Mouse (Mus musculus) urinary bladder, postnatal 25 days (tissue): Measurements from ENCODE around the gene Pdcd2.
A peak's percentile ranks its signal among the peaks of the same experiment; 100 is the strongest.
"Not testable (repeated sequence)": the region's sequence is repeated elsewhere in the genome, so short reads cannot be mapped to it uniquely, and the experiment has no call there.

Experiments used
- DNase-seq: peaks from one replicate; pipeline ENCODE4 v3.0.0; 2022; ENCODE audit warnings: low spot score

The Pdcd2 gene

DNA sequence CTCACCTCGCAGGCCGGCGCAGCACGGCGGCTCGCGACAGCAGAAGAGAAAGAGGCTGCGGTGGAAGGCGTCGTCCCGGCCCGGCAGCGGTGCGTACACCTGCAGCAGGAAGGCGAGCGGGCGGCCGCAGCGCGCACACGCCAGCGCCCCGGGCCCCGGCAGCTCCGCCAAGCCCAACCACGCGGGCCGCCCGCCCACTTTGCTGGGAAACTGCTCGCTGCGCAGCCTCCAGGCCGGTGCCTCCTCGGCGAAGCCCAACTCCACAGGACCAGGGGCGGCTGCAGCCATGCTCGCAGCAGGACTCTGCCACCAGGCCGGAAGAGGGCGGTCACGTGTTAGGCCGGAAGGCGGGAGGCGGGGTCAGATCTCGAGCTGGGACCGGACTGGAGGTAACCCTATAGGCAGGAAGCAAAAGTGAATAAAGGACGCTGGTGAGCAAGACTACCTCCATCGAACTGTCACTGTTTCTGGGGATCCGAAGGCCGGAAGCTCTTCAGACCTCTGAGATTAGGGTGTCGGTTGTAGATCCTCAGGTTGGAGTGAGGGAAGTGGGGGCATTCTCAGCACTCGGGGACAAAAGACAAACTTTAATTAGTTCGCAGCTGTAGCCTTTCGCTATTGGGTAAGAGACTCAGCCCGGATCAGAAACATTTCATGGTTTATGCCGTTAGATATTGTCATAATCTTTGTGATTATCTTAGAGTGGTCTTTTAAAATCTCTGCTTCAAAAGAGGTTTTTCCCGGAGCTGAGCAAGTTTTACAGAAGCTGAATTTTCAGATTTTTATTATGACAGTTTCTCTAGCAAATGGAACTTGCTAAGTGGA is at the start of gene Pdcd2:
Gene Pdcd2, minus strand, starts transcription at position 316 of the 825 bp plus-strand sequence.
- peak; percentile 94 for DNase-seq

DNA sequence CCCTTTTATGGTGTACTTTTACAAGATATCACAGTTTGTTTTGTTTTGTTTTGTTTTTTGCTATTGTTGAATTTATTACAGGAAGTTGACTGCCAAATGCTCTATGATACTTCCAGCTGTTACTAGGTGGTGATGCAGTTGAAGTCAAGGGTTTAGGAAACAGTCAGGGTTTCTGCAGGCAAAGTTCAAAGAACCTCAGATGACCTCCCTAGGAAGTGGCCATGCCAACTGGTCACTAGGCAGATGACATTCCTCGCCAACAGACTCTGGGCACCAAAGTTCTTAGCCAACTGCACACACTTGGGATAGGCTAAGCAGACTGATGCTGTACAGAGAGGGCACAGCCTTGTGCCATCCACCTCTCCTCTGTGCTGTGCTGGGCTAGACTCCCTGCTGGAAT is 48.0 kb upstream of the Pdcd2 start:
- no peak for DNase-seq

GRCm38 (mm10) chr17:15566908-15567307 is 39.8 kb upstream of the Pdcd2 start:
- DNase-seq, result no peak

DNA sequence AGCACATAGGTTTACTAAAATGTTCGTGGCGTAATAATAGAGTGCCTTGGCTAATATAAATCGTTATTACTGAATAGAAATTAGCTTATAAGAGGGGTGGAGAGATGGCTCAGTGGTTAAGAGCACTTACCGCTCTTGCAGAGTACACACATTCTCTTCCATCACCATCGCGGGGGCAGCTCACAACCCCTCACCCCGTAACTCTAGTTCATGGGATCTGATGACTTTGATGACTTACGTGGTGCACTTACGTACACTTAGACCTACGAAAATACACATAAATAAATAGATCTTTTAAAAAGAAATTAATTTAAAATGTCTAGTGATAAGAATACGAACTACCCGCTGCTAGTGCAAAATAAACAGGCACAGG is 37.8 kb upstream of the Pdcd2 start:
- no peak for DNase-seq

- DNase-seq, result peak; percentile 99
Measured at GRCm38 (mm10) chr17:15564014-15564927, 37.2 kb upstream of the Pdcd2 start, which contains the start of gene Prdm9. Gene Prdm9 (minus strand): TSS chr17:15564354.

- no peak for DNase-seq
Measured at GRCm38 (mm10) chr17:15559946-15560345, 32.8 kb upstream of the Pdcd2 start.

DNA sequence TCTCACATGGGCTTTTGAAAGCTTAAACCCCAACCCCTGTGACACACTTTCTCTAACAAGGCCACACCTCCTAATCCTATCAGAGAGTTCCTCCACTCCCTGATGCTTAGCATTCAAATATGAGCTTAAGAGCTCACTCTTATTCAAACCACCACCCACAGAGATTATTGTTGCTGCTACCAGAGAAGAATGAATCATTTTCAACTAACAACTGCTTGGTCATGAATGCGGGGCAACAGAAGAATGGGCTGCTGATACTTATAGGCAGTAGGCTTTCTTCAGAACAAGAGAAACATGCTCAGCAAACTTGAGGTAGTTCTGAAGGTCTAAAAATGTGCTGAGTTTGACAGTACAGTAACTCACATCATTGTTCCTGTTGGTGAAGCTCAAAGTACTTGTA is 22.6 kb upstream of the Pdcd2 start:
- DNase-seq, result no peak

DNA sequence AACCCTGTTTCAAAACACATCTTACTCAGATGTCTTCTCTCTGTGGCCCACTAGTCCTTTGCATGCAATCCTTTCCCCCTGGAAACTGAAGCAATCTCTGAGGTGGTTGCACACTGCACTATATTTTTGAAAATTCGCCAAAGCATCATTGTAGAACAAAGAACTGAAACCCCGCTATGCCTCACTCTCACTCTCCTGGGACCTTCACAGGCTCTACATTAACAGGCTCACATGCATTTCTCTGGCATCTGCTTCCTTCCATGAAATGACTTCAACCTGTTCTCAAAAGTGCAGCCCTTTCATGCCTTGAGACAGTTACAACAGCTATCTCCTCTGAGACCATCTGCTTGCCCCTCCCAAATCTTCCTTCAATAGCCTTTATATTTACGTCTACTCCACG is 19.3 kb upstream of the Pdcd2 start:
- no peak for DNase-seq

- not testable (repeated sequence) for DNase-seq
Measured at GRCm38 (mm10) chr17:15543868-15544267, 16.8 kb upstream of the Pdcd2 start.

DNA sequence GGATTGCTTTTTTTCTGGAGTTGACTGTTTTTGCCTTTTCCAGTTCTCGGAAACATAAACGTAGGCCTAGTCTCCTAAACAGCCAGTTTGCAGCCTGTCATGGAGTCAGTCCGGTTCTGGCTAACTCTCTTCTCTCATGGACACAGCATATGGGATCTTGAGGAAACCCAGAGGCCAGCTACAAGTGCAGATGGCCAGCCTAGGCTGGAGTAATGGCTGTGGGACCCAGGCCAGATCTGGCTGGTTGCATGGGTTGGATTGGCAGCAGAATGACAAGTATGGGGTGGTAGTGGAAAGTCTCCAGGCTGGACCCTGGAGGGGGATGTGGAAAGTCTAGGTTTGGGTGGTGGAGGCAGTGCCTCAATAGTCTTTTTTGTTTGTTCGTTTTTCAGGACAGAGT is 13.2 kb upstream of the Pdcd2 start:
- no peak for DNase-seq

DNA sequence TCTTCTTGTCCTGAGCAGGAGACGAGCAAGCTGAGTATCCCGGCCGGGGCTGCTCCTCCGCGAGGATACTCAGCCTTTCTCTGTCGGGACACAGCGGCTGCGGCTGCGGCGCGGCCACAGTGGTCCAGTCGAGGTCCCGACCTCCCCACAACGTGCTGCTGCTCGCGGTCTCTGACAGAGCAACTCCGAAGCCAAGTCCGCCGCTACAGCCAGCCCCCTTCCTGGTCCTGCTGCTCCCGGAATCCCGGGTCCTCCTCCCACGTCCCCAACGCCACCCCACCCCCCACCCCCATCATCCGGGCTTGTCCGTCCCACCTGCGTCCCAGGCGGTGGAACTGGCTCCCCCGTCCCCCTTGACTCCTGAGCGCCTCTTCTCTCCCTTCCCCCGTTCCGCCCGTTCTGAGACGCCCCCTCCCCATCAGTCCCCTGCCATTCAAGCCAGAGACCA is 9.4 kb upstream of the Pdcd2 start:
- no peak for DNase-seq

DNA sequence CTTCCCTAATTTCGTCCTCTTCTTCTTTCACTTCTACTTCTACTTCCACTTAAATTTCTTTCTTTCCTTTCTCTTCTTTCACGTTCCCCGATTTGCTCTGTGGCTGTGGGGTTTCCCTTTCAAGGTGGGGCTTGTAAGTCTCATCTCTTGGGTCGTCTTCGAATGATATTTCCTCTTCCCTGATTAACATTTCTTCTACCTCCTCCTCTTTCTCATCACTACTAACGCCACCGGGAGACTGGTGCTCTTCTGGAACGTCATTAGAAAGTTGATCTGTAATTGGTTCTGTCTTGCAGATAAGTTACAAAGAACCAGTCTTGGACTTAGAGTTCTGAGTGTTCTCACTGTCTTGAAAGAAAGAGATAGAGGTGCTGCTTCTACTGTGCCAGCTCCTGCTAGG is 8.8 kb upstream of the Pdcd2 start:
- no peak for DNase-seq

DNA sequence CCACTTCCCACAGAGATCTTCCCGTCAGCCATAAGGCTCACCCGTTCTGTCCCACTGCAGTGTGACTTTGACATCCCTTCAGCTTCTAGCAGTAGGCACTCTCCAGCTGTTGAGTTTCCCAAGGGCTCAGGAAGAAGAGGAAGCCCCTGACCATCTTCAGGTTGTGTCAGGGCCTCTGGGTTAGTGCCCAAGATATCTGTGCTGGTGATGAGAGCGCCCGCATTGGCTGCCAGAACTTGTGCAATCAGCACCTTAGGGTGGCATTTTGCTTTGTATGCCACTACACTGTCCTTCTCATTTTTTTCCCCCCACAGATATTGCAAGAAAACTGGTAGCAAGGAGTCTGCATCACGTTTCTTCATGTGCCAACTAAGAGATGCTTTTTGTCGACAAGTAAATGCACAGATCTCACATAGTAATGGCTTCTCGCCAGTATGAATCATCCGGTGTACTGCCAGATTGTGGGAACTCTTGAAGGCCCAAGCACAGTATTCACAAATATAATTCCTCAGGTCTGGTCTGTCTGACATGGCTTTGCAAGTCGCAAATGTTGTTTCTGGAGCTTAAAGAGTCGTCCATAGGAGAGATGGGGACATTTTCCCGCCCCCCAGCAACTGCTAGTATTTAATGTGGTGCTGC is 8.2 kb upstream of the Pdcd2 start:
- DNase-seq, result no peak

GRCm38 (mm10) chr17:15530141-15530540 is 3.0 kb upstream of the Pdcd2 start:
- DNase-seq, result peak; percentile 26

DNA sequence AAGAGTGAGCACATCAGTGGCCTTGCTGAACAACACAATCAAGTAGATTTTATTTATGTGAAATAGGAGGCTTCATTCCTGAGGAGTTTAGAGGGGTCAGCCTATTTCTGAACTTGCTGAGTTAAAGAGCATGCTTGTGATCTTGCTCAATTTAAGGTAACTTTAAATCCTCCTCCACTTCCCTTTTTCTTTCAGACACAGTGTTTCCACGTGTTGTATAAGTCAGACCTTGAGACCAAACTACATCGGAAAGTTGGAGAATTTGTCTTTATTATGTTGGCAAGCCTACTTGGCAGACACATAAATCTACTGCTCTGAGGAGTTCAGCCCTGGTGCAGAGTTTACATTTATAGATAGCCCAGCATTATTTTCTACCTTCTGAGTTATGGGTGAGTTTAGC is 1.8 kb upstream of the Pdcd2 start:
- no peak for DNase-seq

- DNase-seq, result no peak
Measured at GRCm38 (mm10) chr17:15527811-15528136, 673 bp upstream of the Pdcd2 start.

DNA sequence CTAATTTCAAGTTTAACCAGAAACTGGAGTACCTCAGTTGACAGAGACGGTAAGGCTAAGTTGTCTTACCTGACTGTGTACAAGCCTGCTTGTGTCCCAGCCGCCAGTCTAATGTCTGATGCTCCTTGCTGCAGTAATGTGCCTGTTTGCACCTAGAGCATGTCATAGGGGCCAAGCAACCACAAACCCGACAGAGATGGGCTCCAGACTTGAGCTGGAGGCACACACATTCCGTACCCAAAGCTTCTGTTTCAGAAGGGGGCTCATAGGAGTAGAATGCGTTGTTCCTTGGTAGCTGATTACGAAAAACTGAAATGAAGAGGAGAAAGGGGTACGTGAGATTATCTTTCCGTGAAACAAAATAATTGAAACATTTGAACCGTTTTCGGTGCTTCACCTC is 797 bp downstream of the Pdcd2 start:
- DNase-seq, result no peak

DNA sequence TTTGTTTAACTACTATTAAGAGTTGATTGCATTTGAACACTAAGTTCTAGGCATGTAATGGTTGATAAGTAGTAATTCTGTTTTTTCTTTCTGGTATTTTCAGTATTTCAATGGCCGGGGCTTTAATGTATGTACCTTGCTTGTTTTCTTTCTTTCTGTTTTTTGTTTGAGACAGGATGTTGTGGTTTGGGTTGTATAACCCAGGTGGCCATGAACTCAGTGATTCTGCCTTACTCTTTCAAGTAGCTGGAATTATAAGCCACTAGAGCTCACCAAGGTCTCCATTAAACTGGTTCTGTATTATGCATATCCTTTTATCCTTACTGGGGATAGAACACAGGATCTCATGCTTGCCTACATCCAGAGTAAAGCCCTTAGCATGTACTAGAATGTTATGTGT is 8.3 kb downstream of the Pdcd2 start:
- DNase-seq, result no peak

DNA sequence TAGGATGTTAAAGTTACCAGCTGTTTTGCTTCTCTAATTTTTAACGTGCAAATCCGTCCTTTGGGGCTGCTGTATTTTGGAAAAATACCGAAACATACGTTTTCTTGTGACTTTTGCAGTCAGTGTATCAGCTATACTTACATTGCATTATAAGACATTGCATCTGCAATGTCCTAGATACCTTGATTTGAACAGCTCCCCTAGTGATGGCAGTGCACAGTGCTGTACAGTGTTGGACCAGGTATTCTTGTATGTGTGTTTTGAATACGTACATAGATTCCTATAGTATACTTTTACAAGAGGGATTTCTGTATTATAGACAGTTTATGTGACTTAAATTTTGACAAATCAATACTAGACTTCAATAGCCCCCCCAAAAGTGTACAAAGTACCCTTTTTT is 8.9 kb downstream of the Pdcd2 start:
- DNase-seq, result no peak

- DNase-seq, result no peak
Measured at GRCm38 (mm10) chr17:15517776-15518175, 9.3 kb downstream of the Pdcd2 start.

- DNase-seq, result no peak
Measured at GRCm38 (mm10) chr17:15510694-15511093, 16.4 kb downstream of the Pdcd2 start.

DNA sequence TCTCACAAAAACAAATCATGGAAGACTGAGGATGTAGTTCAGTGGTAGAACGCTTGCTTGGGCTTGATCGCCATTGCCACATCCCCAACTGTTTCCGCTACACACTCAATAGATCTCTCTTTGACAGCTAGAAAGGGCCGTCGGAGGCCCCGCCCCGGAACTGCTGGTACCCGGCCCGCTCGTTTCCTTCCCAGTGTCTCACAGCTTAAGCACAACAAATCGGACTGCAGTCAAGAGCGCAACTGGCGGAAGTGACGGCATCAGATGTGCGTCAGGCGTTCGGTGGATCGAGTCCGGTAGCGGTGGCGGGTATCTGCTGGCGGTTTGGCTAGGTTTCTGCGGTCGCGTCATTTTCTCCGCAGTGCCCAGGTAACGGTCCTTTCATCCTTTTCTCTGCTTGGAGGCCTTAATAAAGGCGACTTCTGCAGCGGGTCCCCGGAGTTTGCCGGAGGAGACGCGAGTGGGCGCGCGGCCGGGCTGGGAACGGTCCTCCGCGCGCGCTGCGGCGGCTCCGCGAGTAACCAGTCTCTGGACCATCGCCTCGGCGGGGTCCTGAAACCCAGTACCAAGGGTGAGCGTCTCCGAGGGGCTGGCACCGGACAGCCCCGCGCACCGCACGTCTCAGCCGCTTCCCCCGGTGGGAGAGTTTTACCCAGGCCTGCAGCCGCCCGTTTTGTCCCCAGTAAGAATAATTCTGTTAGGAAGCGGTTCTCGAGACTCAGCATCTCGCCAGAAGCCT is 27.3 kb downstream of the Pdcd2 start, which contains the start of the genes Psmb1 and Tbp:
Gene Psmb1, minus strand, starts transcription at position 96 of the 739 bp plus-strand sequence.
Gene Tbp, plus strand, starts transcription at position 233 of the 739 bp plus-strand sequence.
- DNase-seq, result peak; percentile 95
